20 mouse cellular contexts compared by ENCODE assay signal in genomic region chr7:125574832-125575231, GRCm38 (mm10).
"Had no signal": no experiment of that assay in that cellular context is flagged by ENCODE, and none has a peak within 500 bp of the region (broad histone marks: within the 10 kb centered on the region; RNA-seq: fewer than 3 reads in every experiment).

No protein-coding gene starts in this region.

- DNase-seq: liver, embryonic 13.5 days; liver, postnatal 0 days; lung, adult 2 months; lung, postnatal 14 days; lung, postnatal 36 days; midbrain, embryonic 14.5 days; right cerebral cortex, postnatal 14 days; thymus, adult 18-20 months; thymus, postnatal 14 days; thymus, postnatal 36 days had no signal

- H3K27ac ChIP-seq: liver, embryonic 15.5 days; midbrain, embryonic 10.5 days; midbrain, embryonic 12.5 days; neural tube, embryonic 13.5 days; neural tube, embryonic 15.5 days had no signal

- H3K9me3 ChIP-seq: liver, embryonic 13.5 days; liver, embryonic 15.5 days; lung, embryonic 15.5 days; midbrain, embryonic 10.5 days; midbrain, embryonic 12.5 days; neural tube, embryonic 13.5 days; neural tube, embryonic 15.5 days had no signal

- H3K4me3 ChIP-seq: liver, embryonic 13.5 days; liver, embryonic 15.5 days; lung, embryonic 15.5 days; midbrain, embryonic 10.5 days; midbrain, embryonic 12.5 days; myocyte; neural tube, embryonic 13.5 days; neural tube, embryonic 15.5 days had no signal

- H3K27me3 ChIP-seq: liver, embryonic 13.5 days; liver, embryonic 15.5 days; lung, embryonic 15.5 days; neural tube, embryonic 13.5 days; neural tube, embryonic 15.5 days had no signal

- H3K9ac ChIP-seq: liver, embryonic 13.5 days; liver, embryonic 15.5 days; liver, postnatal 0 days; lung, embryonic 15.5 days; midbrain, embryonic 12.5 days; neural tube, embryonic 13.5 days; neural tube, embryonic 15.5 days had no signal

- H3K4me2 ChIP-seq: liver, embryonic 11.5 days; liver, embryonic 13.5 days; liver, embryonic 15.5 days; lung, embryonic 15.5 days; midbrain, embryonic 12.5 days; neural tube, embryonic 13.5 days; neural tube, embryonic 15.5 days had no signal

- H3K36me3 ChIP-seq: midbrain, embryonic 12.5 days; neural tube, embryonic 13.5 days; neural tube, embryonic 15.5 days had no signal

- ATAC-seq: liver, postnatal 0 days; lung, postnatal 0 days; midbrain, embryonic 16.5 days had no signal

- H3K4me1 ChIP-seq: midbrain, embryonic 12.5 days had no signal
